Mouse (Mus musculus): ENCODE results near the gene Hist1h4m.
"Not testable (repeated sequence)": the region's sequence is repeated elsewhere in the genome, so short reads cannot be mapped to it uniquely, and the experiment has no call there.

DNA sequence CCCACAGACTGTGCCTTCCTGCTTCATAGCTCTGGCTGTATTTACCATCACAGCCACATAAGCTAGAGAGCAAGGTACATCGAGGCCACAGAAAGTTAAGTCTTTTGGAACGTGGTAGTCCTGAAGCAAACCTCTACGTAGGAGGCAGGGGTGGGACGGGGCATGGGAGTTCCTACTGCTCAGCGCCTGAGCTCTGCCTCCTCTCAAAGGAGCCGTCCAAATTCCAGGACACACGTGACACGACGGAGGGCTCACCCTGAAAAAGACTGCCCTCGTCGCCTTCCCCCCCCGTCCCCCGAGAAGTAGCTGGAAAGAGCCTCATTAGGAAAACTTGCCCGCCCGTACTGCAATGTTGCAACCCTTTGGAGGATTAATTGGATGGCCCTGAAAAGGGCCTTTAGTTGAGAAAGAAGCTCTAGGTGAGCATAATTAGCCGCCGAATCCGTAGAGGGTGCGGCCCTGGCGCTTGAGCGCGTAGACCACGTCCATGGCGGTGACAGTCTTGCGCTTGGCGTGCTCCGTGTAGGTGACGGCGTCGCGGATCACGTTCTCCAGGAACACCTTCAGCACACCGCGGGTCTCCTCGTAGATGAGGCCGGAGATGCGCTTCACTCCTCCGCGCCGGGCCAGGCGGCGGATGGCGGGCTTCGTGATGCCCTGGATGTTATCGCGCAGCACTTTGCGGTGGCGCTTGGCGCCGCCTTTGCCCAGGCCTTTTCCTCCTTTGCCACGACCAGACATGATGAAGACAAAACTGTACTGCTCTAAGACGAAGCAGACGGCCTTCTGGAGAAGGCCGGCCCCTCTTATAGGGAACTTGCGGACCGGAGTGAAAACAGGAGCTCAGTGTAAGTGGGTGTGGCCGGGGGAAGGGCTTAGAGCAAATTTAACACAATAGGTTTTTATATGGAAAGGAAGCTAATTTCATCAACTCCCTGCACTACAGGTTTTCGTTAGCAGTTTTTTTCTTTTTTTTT, 20.2 kb downstream of the Hist1h4m start, which contains the start of gene Hist1h4n:
- not testable (repeated sequence) for TF ChIP-seq USF1 (IDR thresholded peaks at IDR 0.05; ENCODE audit: low read depth); POLR2A (IDR thresholded peaks at IDR 0.05; ENCODE audit: insufficient read length, low read depth); MYOG (IDR thresholded peaks at IDR 0.05; ENCODE audit: control insufficient read depth in 1 of 3, insufficient read depth in 1 of 3, insufficient read length in 2 of 3, low read depth in 2 of 3); TCF12 (IDR thresholded peaks at IDR 0.05; ENCODE audit: insufficient read depth, poor library complexity, severe bottlenecking); MYOD1 (IDR thresholded peaks at IDR 0.05; ENCODE audit: control insufficient read depth in 1 of 3, insufficient read length in 2 of 3, low read depth in 2 of 3)
